Mouse (Mus musculus) liver, adult 2 months (tissue): ENCODE measurements at regions not wholly inside any gene's neighbourhood (a gene's known extent, or its start where the extent isn't known, plus 50 kb on each side); places are given as distances from the start of the nearest gene placed in this dataset.

Experiments
- CTCF ChIP-seq: fragments of 200-500 bp; IDR thresholded peaks from 2 replicates; pipeline ENCODE4 v1.5.1; 2011; ENCODE audit warnings: low read depth, low read length, control low read depth
- POLR2A ChIP-seq: fragments of 200-500 bp; IDR thresholded peaks from 2 replicates; pipeline ENCODE4 v1.6.1; 2011; ENCODE audit warnings: low read length, control low read depth; ENCODE audit not compliant: insufficient read depth; ENCODE audit errors: extremely low read depth

GRCm38 (mm10) chr4:53345346-53345745 lies 94.9 kb upstream of the Slc44a1 start:
- no peak for TF ChIP-seq CTCF
- TF ChIP-seq POLR2A = no peak
